Mouse (Mus musculus): ENCODE measurements around the gene Olig2. TPM values are rescaled to one million over a fixed set of nuclear protein-coding genes. Genes with fewer than 3 reads are reported as not detected.

Gene Olig2
- total and polyA plus RNA-seq, 3 experiments, result not detected

GRCm38 (mm10) chr16:91187046-91187445 is 38.2 kb upstream of the Olig2 start:
- Histone ChIP-seq H3K36me3 (ENCODE audit: control insufficient read depth in 1 of 2, insufficient read depth in 2 of 2, low read length in 2 of 2) (peaks cover 0 to 6% of the 10 kb centered on the region in 2 experiments; a peak in 2 of 4 replicates), H3K4me1 (ENCODE audit: control insufficient read depth in 1 of 2, insufficient read depth in 2 of 2, low read length in 2 of 2) (peaks cover 0 to 14% of the 10 kb centered on the region in 2 experiments; a peak in 3 of 4 replicates), H3K9me3 (replicated peaks; ENCODE audit: insufficient read depth, low read length) (no peaks in the 10 kb centered on the region)

DNA sequence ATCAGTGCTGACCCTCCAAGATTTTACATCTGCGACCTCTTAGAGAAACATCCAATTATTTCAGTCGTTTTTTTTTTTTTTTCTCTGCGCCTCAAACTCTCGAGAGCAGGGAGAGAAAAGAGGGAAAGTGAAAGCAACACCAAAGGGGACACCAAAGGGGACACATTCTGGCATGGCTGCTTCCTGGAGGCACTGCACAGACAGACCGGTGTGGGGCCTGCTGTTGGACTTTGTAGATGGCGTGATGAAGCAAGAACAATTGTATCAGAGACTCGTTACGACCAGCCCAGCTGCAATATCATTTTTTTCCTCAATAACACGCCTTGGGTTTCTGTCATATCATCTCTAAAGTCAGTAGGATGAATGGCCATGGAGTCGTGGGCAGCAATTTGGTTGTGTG is 37.6 kb upstream of the Olig2 start:
- DNase-seq (ENCODE audit: low read depth, low spot score), result no peak
- TF ChIP-seq MXI1 (IDR thresholded peaks at IDR 0.05; ENCODE audit: low read depth, low read length) (no peak), JUND (IDR thresholded peaks at IDR 0.05; ENCODE audit: low read depth, low read length) (no peak), RCOR1 (IDR thresholded peaks at IDR 0.05; ENCODE audit: low read depth, low read length) (no peak), GABPA (IDR thresholded peaks at IDR 0.05; ENCODE audit: low read depth, low read length) (no peak), POLR2AphosphoS5 (IDR thresholded peaks at IDR 0.05; ENCODE audit: borderline replicate concordance, low read depth, low read length) (no peak), ZKSCAN1 (IDR thresholded peaks at IDR 0.05; ENCODE audit: low read depth, low read length) (no peak), MAFK (IDR thresholded peaks at IDR 0.05; ENCODE audit: borderline replicate concordance, low read depth, low read length) (no peak), MEF2A (IDR thresholded peaks at IDR 0.05; ENCODE audit: extremely low read depth, insufficient replicate concordance, low read depth, low read length, poor library complexity, severe bottlenecking) (no peak)
- Histone ChIP-seq H3K27ac (ENCODE audit: control insufficient read depth, low read depth, low read length) (no peak overlapping the region), H3K9ac (ENCODE audit: control insufficient read depth, low read depth, low read length, poor library complexity, severe bottlenecking) (no peak overlapping the region), H3K9me3 (replicated peaks; ENCODE audit: insufficient read depth, low read length) (no peaks in the 10 kb centered on the region), H3K27me3 (ENCODE audit: control insufficient read depth in 1 of 2, insufficient read depth in 2 of 2, low read length in 2 of 2) (no peaks in the 10 kb centered on the region), H3K4me3 (ENCODE audit: control insufficient read depth in 1 of 2, insufficient read depth in 1 of 2, low read depth in 2 of 2, low read length in 2 of 2) (no peak overlapping the region), H3K4me1 (ENCODE audit: control insufficient read depth in 1 of 2, insufficient read depth in 2 of 2, low read length in 2 of 2) (peaks cover 0 to 14% of the 10 kb centered on the region in 2 experiments; a peak in 3 of 4 replicates), H3K79me2 (ENCODE audit: control insufficient read depth, insufficient read depth, low read length, poor library complexity) (no peaks in the 10 kb centered on the region), H3K36me3 (ENCODE audit: control insufficient read depth in 1 of 2, insufficient read depth in 2 of 2, low read length in 2 of 2) (peaks cover 0 to 6% of the 10 kb centered on the region in 2 experiments; a peak in 2 of 4 replicates)

More at GRCm38 (mm10) chr16:91187046-91187445, 38.2 kb upstream of the Olig2 start:
- Histone ChIP-seq H3K9ac (ENCODE audit: control insufficient read depth, low read depth, low read length, poor library complexity, severe bottlenecking) (no peak overlapping the region), H3K4me3 (ENCODE audit: control insufficient read depth in 1 of 2, insufficient read depth in 1 of 2, low read depth in 2 of 2, low read length in 2 of 2) (no peak overlapping the region), H3K79me2 (ENCODE audit: control insufficient read depth, insufficient read depth, low read length, poor library complexity) (no peaks in the 10 kb centered on the region), H3K27ac (ENCODE audit: control insufficient read depth, low read depth, low read length) (no peak overlapping the region), H3K27me3 (ENCODE audit: control insufficient read depth in 1 of 2, insufficient read depth in 2 of 2, low read length in 2 of 2) (no peaks in the 10 kb centered on the region)
- TF ChIP-seq ZKSCAN1 (IDR thresholded peaks at IDR 0.05; ENCODE audit: low read depth, low read length) (no peak), TCF12 (IDR thresholded peaks at IDR 0.05; ENCODE audit: low read depth, low read length) (no peak), MAX (IDR thresholded peaks at IDR 0.05; ENCODE audit: low read length) (no peak), CTCF (IDR thresholded peaks at IDR 0.05 in 2 of 3, conservative IDR thresholded peaks at IDR 0.05 in 1 of 3; ENCODE audit: control insufficient read depth in 1 of 3, insufficient read depth in 1 of 3, low read depth in 2 of 3, low read length in 3 of 3, poor library complexity in 1 of 3, severe bottlenecking in 1 of 3) (no peak), MYB (IDR thresholded peaks at IDR 0.05; ENCODE audit: low read depth, low read length) (no peak), E2F4 (IDR thresholded peaks at IDR 0.05; ENCODE audit: borderline replicate concordance, low read depth, low read length) (no peak), ETS1 (IDR thresholded peaks at IDR 0.05; ENCODE audit: low read depth, low read length) (no peak), MEF2A (IDR thresholded peaks at IDR 0.05; ENCODE audit: extremely low read depth, insufficient replicate concordance, low read depth, low read length, poor library complexity, severe bottlenecking) (no peak), JUND (IDR thresholded peaks at IDR 0.05; ENCODE audit: low read depth, low read length) (no peak), ZC3H11A (IDR thresholded peaks at IDR 0.05; ENCODE audit: low read depth, low read length) (no peak), HCFC1 (IDR thresholded peaks at IDR 0.05; ENCODE audit: low read depth, low read length) (no peak), POLR2AphosphoS5 (IDR thresholded peaks at IDR 0.05; ENCODE audit: borderline replicate concordance, low read depth, low read length) (no peak), BHLHE40 (IDR thresholded peaks at IDR 0.05; ENCODE audit: borderline replicate concordance, low read depth, low read length) (no peak), USF2 (IDR thresholded peaks at IDR 0.05; ENCODE audit: borderline replicate concordance in 1 of 2, insufficient read depth in 1 of 2, low read depth in 1 of 2, low read length in 2 of 2) (no peak), CHD2 (IDR thresholded peaks at IDR 0.05; ENCODE audit: low read length) (no peak), POLR2A (IDR thresholded peaks at IDR 0.05; ENCODE audit: control insufficient read depth in 1 of 2, insufficient read depth in 1 of 2, low read depth in 1 of 2, low read length in 2 of 2, poor library complexity in 1 of 2) (no peak), MYC (IDR thresholded peaks at IDR 0.05; ENCODE audit: low read depth, low read length) (no peak), TBP (IDR thresholded peaks at IDR 0.05; ENCODE audit: low read depth, low read length) (no peak), TAL1 (IDR thresholded peaks at IDR 0.05; ENCODE audit: low read length) (no peak)
- no peak for DNase-seq (ENCODE audit: low read depth, low spot score)

All from MEL (cell line).